Mouse (Mus musculus) kidney, embryonic 15.5 days (tissue): ENCODE results near the gene Gatad2a. TPM values are rescaled to one million over a fixed set of nuclear protein-coding genes. Genes with fewer than 3 reads are reported as not detected.

Experiments used
- ATAC-seq: fragments of 200-750 bp; cut with Nextera tagmentation; replicated peaks from 2 replicates; pipeline ENCODE4 v1.8.0; 2017; ENCODE audit warnings: moderate TSS enrichment; ENCODE audit not compliant: low FRiP score
- H3K27ac ChIP-seq: fragments of 300-500 bp; sonication (generic); 2 replicates; pipeline ENCODE4 v1.5.1; 2015; ENCODE audit warnings: mild to moderate bottlenecking, inconsistent platforms
- H3K27me3 ChIP-seq: fragments of 300-500 bp; sonication (generic); 2 replicates; pipeline ENCODE4 v1.6.1; 2015; ENCODE audit warnings: inconsistent platforms
- H3K36me3 ChIP-seq: fragments of 300-500 bp; sonication (generic); 2 replicates; pipeline ENCODE4 v1.6.1; 2015; ENCODE audit warnings: inconsistent platforms
- H3K4me1 ChIP-seq: fragments of 300-500 bp; sonication (generic); 2 replicates; pipeline ENCODE4 v1.6.1; 2015; ENCODE audit warnings: inconsistent platforms
- H3K4me2 ChIP-seq: fragments of 300-500 bp; sonication (generic); 2 replicates; pipeline ENCODE4 v1.6.1; 2015; ENCODE audit warnings: moderate library complexity, mild to moderate bottlenecking, inconsistent platforms
- H3K4me3 ChIP-seq: fragments of 300-500 bp; sonication (generic); replicated peaks from 2 replicates; pipeline ENCODE4 v1.5.1; 2015; ENCODE audit warnings: mild to moderate bottlenecking, inconsistent platforms
- H3K9ac ChIP-seq: fragments of 300-500 bp; sonication (generic); 2 replicates; pipeline ENCODE4 v1.6.1; 2015; ENCODE audit warnings: mild to moderate bottlenecking, inconsistent platforms
- H3K9me3 ChIP-seq: fragments of 300-500 bp; sonication (generic); replicated peaks from 2 replicates; pipeline ENCODE4 v1.6.1; 2016; ENCODE audit warnings: inconsistent platforms
- WGBS: fragments of 180-500 bp; shearing (Covaris S2); methylation state at CpG from one replicate; pipeline ENCODE4 v1.1.7; 2015; ENCODE audit warnings: mixed read lengths; 5-methylcytosine and 5-hydroxymethylcytosine counted together
- polyA plus RNA-seq: library from polyadenylated mRNA; unstranded; fragments of >200 nt; fragmentation: Nextera tagmentation; extraction: Ambion mirVana; gene quantifications from 2 replicates; pipeline ENCODE4 v1.2.1, GENCODE M21; 2015

Gatad2a gene
- polyA plus RNA-seq, 1 experiment from 2014 or later, result 40.0 TPM

- Histone ChIP-seq H3K27ac (no peak overlapping the region), H3K27me3 (no peaks in the 10 kb centered on the region), H3K9ac (no peak overlapping the region), H3K4me2 (no peak overlapping the region), H3K4me3 (no peak overlapping the region), H3K4me1 (peaks cover 35% of the 10 kb centered on the region), H3K36me3 (peaks cover 34% of the 10 kb centered on the region), H3K9me3 (no peaks in the 10 kb centered on the region)
- ATAC-seq, result no peak
- WGBS, result 72% methylated on average over 2 of the region's 2 CpGs
Measured at GRCm38 (mm10) chr8:69933811-69934210, 62.4 kb downstream of the Gatad2a start.

- Histone ChIP-seq H3K9me3 (no peaks in the 10 kb centered on the region), H3K9ac (no peak overlapping the region), H3K4me3 (no peak overlapping the region), H3K4me2 (no peak overlapping the region), H3K27ac (no peak overlapping the region), H3K4me1 (no peaks in the 10 kb centered on the region; the same call in 1 of the 2 replicates), H3K27me3 (no peaks in the 10 kb centered on the region), H3K36me3 (peaks cover 18% of the 10 kb centered on the region)
- no peak for ATAC-seq
Measured at GRCm38 (mm10) chr8:69926901-69927300, 69.3 kb downstream of the Gatad2a start.

GRCm38 (mm10) chr8:69923986-69924385 lies 72.2 kb downstream of the Gatad2a start:
- H3K4me1 ChIP-seq, result peaks cover 24% of the 10 kb centered on the region
- WGBS, result 89% methylated on average over 1 of the region's 1 CpGs
- H3K9me3 ChIP-seq, result no peaks in the 10 kb centered on the region
- no peak for ATAC-seq
- peaks cover 18% of the 10 kb centered on the region for H3K36me3 ChIP-seq
- no peak overlapping the region for H3K27ac ChIP-seq
- no peaks in the 10 kb centered on the region for H3K27me3 ChIP-seq
- H3K4me3 ChIP-seq, result no peak overlapping the region
- no peak overlapping the region for H3K9ac ChIP-seq
- no peak overlapping the region for H3K4me2 ChIP-seq

- H3K4me2 ChIP-seq, result no peak overlapping the region
- peaks cover 26% of the 10 kb centered on the region for H3K36me3 ChIP-seq
- no peaks in the 10 kb centered on the region for H3K9me3 ChIP-seq
- H3K27ac ChIP-seq, result peak overlapping the region; percentile 79
- H3K9ac ChIP-seq, result no peak overlapping the region
- ATAC-seq, result no peak
- WGBS, result 92% methylated on average over 2 of the region's 2 CpGs
- H3K4me1 ChIP-seq, result peaks cover 24% of the 10 kb centered on the region
- no peak overlapping the region for H3K4me3 ChIP-seq
- no peaks in the 10 kb centered on the region for H3K27me3 ChIP-seq
Measured at GRCm38 (mm10) chr8:69921141-69921540, 75.0 kb downstream of the Gatad2a start.

- peak overlapping the region; percentile 79 for H3K27ac ChIP-seq
- H3K4me2 ChIP-seq, result 0 out of 2 replicates have a peak overlapping the region, but pooled peaks have one; percentile 24
- H3K9ac ChIP-seq, result no peak overlapping the region
- peaks cover 24% of the 10 kb centered on the region for H3K4me1 ChIP-seq
- H3K36me3 ChIP-seq, result peaks cover 33% of the 10 kb centered on the region
- ATAC-seq, result peak; percentile 71
- H3K9me3 ChIP-seq, result no peaks in the 10 kb centered on the region
- WGBS, result 39% methylated on average over 11 of the region's 11 CpGs
- no peak overlapping the region for H3K4me3 ChIP-seq
- H3K27me3 ChIP-seq, result no peaks in the 10 kb centered on the region
Measured at GRCm38 (mm10) chr8:69919876-69920662, 76.1 kb downstream of the Gatad2a start.

GRCm38 (mm10) chr8:69919010-69919409 lies 77.2 kb downstream of the Gatad2a start:
- Histone ChIP-seq H3K27ac (peak overlapping the region; percentile 79), H3K4me2 (no peak overlapping the region), H3K4me1 (peaks cover 24% of the 10 kb centered on the region), H3K27me3 (no peaks in the 10 kb centered on the region), H3K4me3 (no peak overlapping the region), H3K36me3 (peaks cover 44% of the 10 kb centered on the region), H3K9me3 (no peaks in the 10 kb centered on the region), H3K9ac (no peak overlapping the region)
- ATAC-seq, result peak; percentile 57
- WGBS, result 63% methylated on average over 1 of the region's 1 CpGs

- H3K4me2 ChIP-seq, result no peak overlapping the region
- no peak overlapping the region for H3K9ac ChIP-seq
- H3K4me1 ChIP-seq, result peaks cover 24% of the 10 kb centered on the region
- no peaks in the 10 kb centered on the region for H3K27me3 ChIP-seq
- no peaks in the 10 kb centered on the region for H3K9me3 ChIP-seq
- no peak for ATAC-seq
- H3K4me3 ChIP-seq, result no peak overlapping the region
- peaks cover 49% of the 10 kb centered on the region for H3K36me3 ChIP-seq
- H3K27ac ChIP-seq, result no peak overlapping the region
Measured at GRCm38 (mm10) chr8:69918506-69918905, 77.7 kb downstream of the Gatad2a start.

- no peak overlapping the region for H3K4me2 ChIP-seq
Measured at GRCm38 (mm10) chr8:69915748-69916147, 80.4 kb downstream of the Gatad2a start.

GRCm38 (mm10) chr8:69914526-69914925 lies 81.7 kb downstream of the Gatad2a start:
- Histone ChIP-seq H3K27ac (no peak overlapping the region), H3K27me3 (no peaks in the 10 kb centered on the region), H3K4me2 (no peak overlapping the region), H3K9ac (no peak overlapping the region), H3K36me3 (peaks cover 89% of the 10 kb centered on the region), H3K4me3 (no peak overlapping the region), H3K9me3 (no peaks in the 10 kb centered on the region), H3K4me1 (0 out of 2 replicates have a peak, but pooled peaks cover 5% of the 10 kb centered on the region)
- no peak for ATAC-seq
- WGBS, result 89% methylated on average over 4 of the region's 4 CpGs

More at GRCm38 (mm10) chr8:69915748-69916147, 80.4 kb downstream of the Gatad2a start:
- ATAC-seq, result no peak
- peak overlapping the region; percentile 18; the same call in 1 of the 2 replicates for H3K27ac ChIP-seq
- H3K9ac ChIP-seq, result no peak overlapping the region
- peaks cover 77% of the 10 kb centered on the region for H3K36me3 ChIP-seq
- H3K9me3 ChIP-seq, result no peaks in the 10 kb centered on the region
- no peak overlapping the region for H3K4me3 ChIP-seq
- WGBS, result 62% methylated on average over 5 of the region's 5 CpGs
- H3K27me3 ChIP-seq, result no peaks in the 10 kb centered on the region
- H3K4me1 ChIP-seq, result peaks cover 15% of the 10 kb centered on the region

GRCm38 (mm10) chr8:69912478-69913074 lies 83.6 kb downstream of the Gatad2a start:
- Histone ChIP-seq H3K4me1 (no peaks in the 10 kb centered on the region), H3K27me3 (no peaks in the 10 kb centered on the region), H3K9me3 (no peaks in the 10 kb centered on the region), H3K9ac (no peak overlapping the region), H3K36me3 (peaks cover 100% of the 10 kb centered on the region), H3K4me2 (no peak overlapping the region), H3K4me3 (no peak overlapping the region), H3K27ac (no peak overlapping the region)
- WGBS, result 85% methylated on average over 12 of the region's 12 CpGs
- ATAC-seq, result no peak

- H3K9me3 ChIP-seq, result no peaks in the 10 kb centered on the region
- H3K4me3 ChIP-seq, result no peak overlapping the region
- ATAC-seq, result no peak
Measured at GRCm38 (mm10) chr8:69911917-69912316, 84.3 kb downstream of the Gatad2a start.

GRCm38 (mm10) chr8:69907106-69907505 lies 89.1 kb downstream of the Gatad2a start:
- no peaks in the 10 kb centered on the region for H3K9me3 ChIP-seq
- no peaks in the 10 kb centered on the region for H3K27me3 ChIP-seq
- no peak overlapping the region for H3K4me2 ChIP-seq
- no peak for ATAC-seq
- no peak overlapping the region for H3K27ac ChIP-seq
- 90% methylated on average over 2 of the region's 2 CpGs for WGBS
- H3K4me1 ChIP-seq, result peaks cover 18% of the 10 kb centered on the region
- no peak overlapping the region for H3K9ac ChIP-seq
- H3K36me3 ChIP-seq, result peaks cover 52% of the 10 kb centered on the region
- H3K4me3 ChIP-seq, result no peak overlapping the region

More at GRCm38 (mm10) chr8:69911917-69912316, 84.3 kb downstream of the Gatad2a start:
- Histone ChIP-seq H3K4me2 (no peak overlapping the region), H3K36me3 (peaks cover 100% of the 10 kb centered on the region), H3K4me1 (no peaks in the 10 kb centered on the region), H3K27me3 (no peaks in the 10 kb centered on the region), H3K27ac (no peak overlapping the region), H3K9ac (no peak overlapping the region)
- WGBS, result 92% methylated on average over 13 of the region's 13 CpGs
